Mouse (Mus musculus) neural tube, embryonic 13.5 days (tissue): ENCODE data around the gene Hist1h2ai. TPM values are rescaled to one million over a fixed set of nuclear protein-coding genes. Genes with fewer than 3 reads are reported as not detected.
"Not testable (repeated sequence)": the region's sequence is repeated elsewhere in the genome, so short reads cannot be mapped to it uniquely, and the experiment has no call there.

Experiments used
- ATAC-seq: fragments of 200-750 bp; cut with Nextera tagmentation; 2 replicates; pipeline ENCODE4 v1.8.0; 2017; ENCODE audit warnings: low read depth, mild to moderate bottlenecking, moderate TSS enrichment, moderate library complexity
- H3K27ac ChIP-seq: fragments of 300-500 bp; sonication (generic); replicated peaks from 2 replicates; pipeline ENCODE4 v1.5.1; 2015; ENCODE audit warnings: moderate library complexity, mild to moderate bottlenecking, inconsistent platforms
- H3K27me3 ChIP-seq: fragments of 300-500 bp; sonication (generic); 2 replicates; pipeline ENCODE4 v1.6.1; 2015; ENCODE audit warnings: mild to moderate bottlenecking, inconsistent platforms
- H3K36me3 ChIP-seq: fragments of 300-500 bp; sonication (generic); 2 replicates; pipeline ENCODE4 v1.6.1; 2015; ENCODE audit warnings: mild to moderate bottlenecking, inconsistent platforms
- H3K4me1 ChIP-seq: fragments of 300-500 bp; sonication (generic); replicated peaks from 2 replicates; pipeline ENCODE4 v1.6.1; 2015; ENCODE audit warnings: inconsistent platforms
- H3K4me2 ChIP-seq: fragments of 300-500 bp; sonication (generic); 2 replicates; pipeline ENCODE4 v1.6.1; 2015; ENCODE audit warnings: inconsistent platforms, mild to moderate bottlenecking, moderate library complexity
- H3K4me3 ChIP-seq: fragments of 300-500 bp; sonication (generic); 2 replicates; pipeline ENCODE4 v1.5.1; 2015; ENCODE audit warnings: mild to moderate bottlenecking, inconsistent platforms
- H3K9ac ChIP-seq: fragments of 300-500 bp; sonication (generic); 2 replicates; pipeline ENCODE4 v1.6.1; 2015; ENCODE audit warnings: moderate library complexity, mild to moderate bottlenecking, inconsistent platforms
- H3K9me3 ChIP-seq: fragments of 300-500 bp; sonication (generic); 2 replicates; pipeline ENCODE4 v1.6.1; 2016; ENCODE audit warnings: inconsistent platforms
- WGBS: fragments of 180-500 bp; shearing (Covaris S2); methylation state at CpG from one replicate; pipeline ENCODE4 v1.1.7; 2015; 5-methylcytosine and 5-hydroxymethylcytosine counted together
- polyA plus RNA-seq: library from polyadenylated mRNA; unstranded; fragments of >200 nt; fragmentation: Nextera tagmentation; extraction: Ambion mirVana; gene quantifications from 2 replicates; pipeline ENCODE4 v1.2.1, GENCODE M21; 2015

Gene Hist1h2ai
- polyA plus RNA-seq, 1 experiment from 2014 or later: 5.9 TPM

DNA sequence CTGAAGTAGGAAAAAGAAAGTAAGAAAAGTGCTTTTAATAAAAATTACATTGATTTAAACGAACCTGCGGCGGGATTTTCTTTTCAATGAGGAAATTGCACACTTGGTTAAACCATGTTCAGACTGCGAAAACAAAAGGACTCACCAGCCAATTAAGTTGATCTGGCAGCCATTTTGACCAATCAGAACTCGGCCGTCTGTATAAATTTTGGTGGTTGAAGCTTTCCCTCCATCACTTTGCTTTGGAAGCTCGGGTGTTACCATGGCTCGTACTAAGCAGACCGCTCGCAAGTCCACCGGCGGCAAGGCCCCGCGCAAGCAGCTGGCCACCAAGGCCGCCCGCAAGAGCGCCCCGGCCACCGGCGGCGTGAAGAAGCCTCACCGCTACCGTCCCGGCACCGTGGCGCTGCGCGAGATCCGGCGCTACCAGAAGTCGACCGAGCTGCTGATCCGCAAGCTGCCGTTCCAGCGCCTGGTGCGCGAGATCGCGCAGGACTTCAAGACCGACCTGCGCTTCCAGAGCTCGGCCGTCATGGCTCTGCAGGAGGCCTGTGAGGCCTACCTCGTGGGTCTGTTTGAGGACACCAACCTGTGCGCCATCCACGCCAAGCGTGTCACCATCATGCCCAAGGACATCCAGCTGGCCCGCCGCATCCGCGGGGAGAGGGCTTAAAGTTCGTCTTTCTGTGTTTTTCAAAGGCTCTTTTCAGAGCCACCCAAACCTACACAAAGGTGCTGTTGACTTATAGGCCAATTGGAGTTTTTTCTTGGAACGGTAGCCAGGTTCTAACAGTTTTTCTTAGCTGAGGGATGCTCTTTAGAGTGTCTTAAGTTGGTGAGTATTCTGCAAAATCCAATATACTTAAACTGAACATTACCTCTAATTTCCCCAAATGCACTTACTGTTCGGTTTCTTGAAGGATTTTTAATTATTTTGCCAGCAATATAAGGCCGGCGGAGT lies 1.5 kb downstream of the Hist1h2ai start, which contains the start of gene Hist1h3h:
Gene Hist1h3h (plus strand): TSS at position 263 of the 961 bp plus-strand sequence.
- WGBS: under 1% methylated on average over 28 of the region's 56 CpGs
- peak within 1 kb of the TSS; percentile 90 for H3K27ac ChIP-seq
- not testable (repeated sequence) for H3K9me3 ChIP-seq, H3K36me3 ChIP-seq, H3K27me3 ChIP-seq
- H3K4me1 ChIP-seq: peaks cover 44% of the 10 kb centered on the region
- peak within 1 kb of the TSS; percentile 79 for H3K9ac ChIP-seq
- peak within 1 kb of the TSS; percentile 67 for H3K4me2 ChIP-seq
- peak within 1 kb of the TSS; percentile 42 for H3K4me3 ChIP-seq
- ATAC-seq: peak; percentile 47

DNA sequence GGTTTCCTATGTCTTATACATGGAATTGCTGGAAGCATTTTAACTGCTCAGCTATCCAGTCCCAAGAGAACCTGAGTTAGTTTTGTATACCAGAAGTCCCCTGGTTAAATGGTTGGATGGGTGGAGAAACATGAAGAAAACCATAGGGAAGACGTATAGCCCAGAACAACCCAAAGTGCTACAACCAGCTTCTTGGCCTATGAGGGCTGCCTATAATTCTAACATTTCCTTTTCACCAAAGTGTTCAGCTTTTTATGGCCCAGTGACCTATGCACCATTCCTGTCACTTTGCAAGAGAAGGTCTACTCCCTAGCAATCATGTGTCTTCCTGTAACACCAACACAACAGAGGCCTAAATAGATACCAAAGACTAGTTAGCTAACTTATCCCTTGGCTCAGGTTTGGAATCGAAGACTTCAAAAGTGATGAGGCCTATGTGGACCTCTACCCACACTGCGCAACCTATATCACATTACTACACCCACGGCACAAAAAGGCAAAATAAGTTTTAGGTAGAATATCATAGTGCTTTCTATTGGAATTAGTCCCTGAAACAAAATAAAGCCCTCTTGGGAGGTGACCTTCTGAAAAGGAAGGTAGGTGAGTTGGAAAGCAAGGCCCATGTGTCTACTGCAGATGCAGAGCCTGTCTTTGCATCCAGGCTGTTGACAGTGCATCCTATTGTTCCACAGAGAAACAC lies 2.3 kb downstream of the Hist1h2ai start:
- Histone ChIP-seq H3K27ac (peak overlapping the region; percentile 82), H3K4me2 (peak overlapping the region; percentile 67), H3K4me3 (peak overlapping the region; percentile 42), H3K9me3 (no peaks in the 10 kb centered on the region), H3K4me1 (peaks cover 49% of the 10 kb centered on the region), H3K27me3 (no peaks in the 10 kb centered on the region), H3K9ac (peak overlapping the region; percentile 79), H3K36me3 (no peaks in the 10 kb centered on the region)
- 60% methylated on average over 4 of the region's 4 CpGs for WGBS
- no peak for ATAC-seq

DNA sequence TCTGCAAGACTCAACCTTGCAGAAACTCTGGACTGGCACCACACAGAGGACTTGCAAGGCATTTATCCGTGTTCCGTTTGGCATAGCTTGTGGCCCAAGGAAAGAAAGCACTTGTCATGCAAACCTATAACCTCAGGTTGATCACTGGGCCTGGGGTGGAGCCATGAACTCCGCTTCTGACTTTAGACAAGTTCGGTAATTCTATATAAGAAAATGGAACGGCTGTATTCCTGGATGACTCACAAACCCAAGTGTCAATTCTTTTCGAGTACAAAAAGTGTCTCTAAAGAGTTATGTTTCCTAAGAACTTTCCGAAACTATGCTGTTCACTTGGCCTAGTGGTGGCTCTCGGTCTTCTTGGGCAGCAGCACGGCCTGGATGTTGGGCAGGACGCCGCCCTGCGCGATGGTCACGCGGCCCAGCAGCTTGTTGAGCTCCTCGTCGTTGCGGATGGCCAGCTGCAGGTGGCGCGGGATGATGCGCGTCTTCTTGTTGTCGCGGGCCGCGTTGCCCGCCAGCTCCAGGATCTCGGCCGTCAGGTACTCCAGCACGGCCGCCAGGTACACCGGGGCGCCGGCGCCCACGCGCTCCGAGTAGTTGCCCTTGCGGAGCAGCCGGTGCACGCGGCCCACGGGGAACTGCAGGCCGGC lies 5.0 kb downstream of the Hist1h2ai start:
- ATAC-seq: peak; percentile 19
- Histone ChIP-seq H3K4me2 (peak overlapping the region; percentile 63), H3K27ac (peak overlapping the region; percentile 75), H3K4me1 (peaks cover 40% of the 10 kb centered on the region), H3K4me3 (peak overlapping the region; percentile 43), H3K9ac (peak overlapping the region; percentile 63)
- not testable (repeated sequence) for H3K27me3 ChIP-seq, H3K36me3 ChIP-seq, H3K9me3 ChIP-seq
- WGBS: 2% methylated on average over 20 of the region's 44 CpGs

DNA sequence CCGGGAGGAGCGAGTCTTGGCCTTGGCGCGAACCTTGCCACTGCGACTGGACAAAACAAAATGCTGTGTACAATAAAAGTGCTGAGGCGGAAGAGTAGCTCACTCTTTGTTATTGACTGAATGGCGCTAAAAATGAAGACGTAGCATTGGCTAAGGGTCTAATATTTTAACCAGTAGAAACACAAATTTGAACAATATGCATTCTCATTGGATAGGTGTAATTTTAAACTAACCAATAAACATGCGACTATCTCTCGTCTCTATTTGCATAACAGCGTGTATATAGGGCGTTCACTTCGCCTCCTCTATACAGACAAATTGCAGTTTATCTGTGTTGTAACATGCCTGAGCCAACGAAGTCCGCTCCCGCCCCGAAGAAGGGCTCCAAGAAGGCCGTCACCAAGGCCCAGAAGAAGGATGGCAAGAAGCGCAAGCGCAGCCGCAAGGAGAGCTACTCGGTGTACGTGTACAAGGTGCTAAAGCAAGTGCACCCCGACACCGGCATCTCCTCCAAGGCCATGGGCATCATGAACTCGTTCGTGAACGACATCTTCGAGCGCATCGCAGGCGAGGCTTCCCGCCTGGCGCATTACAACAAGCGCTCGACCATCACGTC lies 5.6 kb downstream of the Hist1h2ai start, which contains the start of gene Hist1h2bm:
Gene Hist1h2bm (plus strand): TSS at position 288 of the 616 bp plus-strand sequence.
- Histone ChIP-seq H3K4me1 (peaks cover 40% of the 10 kb centered on the region), H3K27ac (peak within 1 kb of the TSS; percentile 90), H3K4me2 (peak within 1 kb of the TSS; percentile 63), H3K4me3 (peak within 1 kb of the TSS; percentile 43), H3K9ac (peak within 1 kb of the TSS; percentile 70)
- not testable (repeated sequence) for H3K27me3 ChIP-seq, H3K36me3 ChIP-seq, H3K9me3 ChIP-seq
- peak; percentile 98 for ATAC-seq
- under 1% methylated on average over 37 of the region's 37 CpGs for WGBS

DNA sequence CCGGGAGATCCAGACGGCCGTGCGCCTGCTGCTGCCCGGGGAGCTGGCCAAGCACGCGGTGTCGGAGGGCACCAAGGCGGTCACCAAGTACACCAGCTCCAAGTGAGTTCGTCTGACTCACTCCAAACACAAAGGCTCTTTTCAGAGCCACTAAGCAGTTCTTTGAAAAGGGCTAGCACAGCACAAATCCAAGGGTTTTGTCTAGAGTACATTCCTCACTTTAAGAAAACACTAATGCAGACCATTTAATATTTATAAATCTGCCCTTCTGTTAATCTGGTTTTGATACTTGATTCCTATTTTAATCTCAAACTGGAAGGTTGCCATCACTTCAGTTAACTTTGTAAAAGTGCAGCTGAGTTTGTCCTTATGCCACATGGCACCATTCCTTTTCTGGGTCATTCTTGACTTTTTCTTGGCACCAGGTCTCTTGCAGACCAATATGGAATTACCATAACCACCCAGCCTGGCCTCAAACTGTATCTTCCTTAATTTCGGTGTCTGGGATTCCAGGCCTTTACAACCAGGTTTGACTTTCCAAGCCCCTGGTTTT lies 6.2 kb downstream of the Hist1h2ai start:
- 2% methylated on average over 11 of the region's 11 CpGs for WGBS
- Histone ChIP-seq H3K36me3 (no peaks in the 10 kb centered on the region), H3K9me3 (no peaks in the 10 kb centered on the region), H3K4me2 (peak overlapping the region; percentile 63), H3K9ac (peak overlapping the region; percentile 70), H3K4me1 (peaks cover 37% of the 10 kb centered on the region), H3K27me3 (no peaks in the 10 kb centered on the region), H3K27ac (peak overlapping the region; percentile 90), H3K4me3 (peak overlapping the region; percentile 43)
- peak; percentile 48 for ATAC-seq

DNA sequence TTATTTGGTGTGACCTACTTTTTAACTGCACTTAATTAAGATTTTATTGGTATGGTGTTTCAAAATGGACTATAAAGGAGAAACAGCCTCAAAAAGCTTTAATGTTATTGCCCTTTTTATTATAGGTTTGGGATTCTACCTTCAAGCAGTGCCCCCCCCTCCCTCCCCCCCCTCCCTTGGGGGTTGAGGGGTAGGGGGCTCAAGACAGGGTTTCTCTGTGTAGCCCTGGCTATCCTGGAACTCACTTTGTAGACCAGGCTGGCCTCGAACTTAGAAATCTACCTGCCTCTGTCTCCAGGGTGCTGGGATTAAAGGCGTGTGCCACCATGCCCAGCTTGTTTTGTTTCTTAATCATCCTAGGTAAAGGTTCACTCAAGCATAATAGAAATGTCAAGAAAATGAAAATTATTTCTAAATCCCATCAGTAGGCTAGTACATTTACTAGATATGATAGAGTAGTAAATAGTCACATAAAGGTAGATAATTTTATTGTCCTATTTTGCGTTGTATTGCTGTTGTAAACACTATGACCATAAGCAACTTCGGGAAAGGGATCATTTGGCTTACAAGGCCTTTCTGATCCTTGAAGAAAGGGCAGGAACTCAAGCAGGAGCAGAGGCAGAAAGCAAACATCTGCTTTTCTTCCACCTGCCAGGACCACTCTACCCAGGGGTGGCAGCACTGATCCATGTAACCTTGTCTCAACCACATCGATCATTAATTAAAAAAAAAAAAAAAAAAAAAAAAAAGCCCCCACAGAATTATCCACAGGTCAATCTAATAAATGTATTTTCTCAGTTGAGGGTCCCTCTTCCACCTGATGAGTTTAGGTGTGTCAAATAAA lies 7.0 kb downstream of the Hist1h2ai start:
- Histone ChIP-seq H3K36me3 (no peaks in the 10 kb centered on the region), H3K4me3 (no peak overlapping the region), H3K4me2 (peak overlapping the region; percentile 63), H3K27ac (peak overlapping the region; percentile 90; the same call in 1 of the 2 replicates), H3K9ac (no peak overlapping the region), H3K27me3 (no peaks in the 10 kb centered on the region), H3K9me3 (no peaks in the 10 kb centered on the region), H3K4me1 (peaks cover 39% of the 10 kb centered on the region)
- WGBS: 28% methylated on average over 5 of the region's 5 CpGs
- no peak for ATAC-seq

DNA sequence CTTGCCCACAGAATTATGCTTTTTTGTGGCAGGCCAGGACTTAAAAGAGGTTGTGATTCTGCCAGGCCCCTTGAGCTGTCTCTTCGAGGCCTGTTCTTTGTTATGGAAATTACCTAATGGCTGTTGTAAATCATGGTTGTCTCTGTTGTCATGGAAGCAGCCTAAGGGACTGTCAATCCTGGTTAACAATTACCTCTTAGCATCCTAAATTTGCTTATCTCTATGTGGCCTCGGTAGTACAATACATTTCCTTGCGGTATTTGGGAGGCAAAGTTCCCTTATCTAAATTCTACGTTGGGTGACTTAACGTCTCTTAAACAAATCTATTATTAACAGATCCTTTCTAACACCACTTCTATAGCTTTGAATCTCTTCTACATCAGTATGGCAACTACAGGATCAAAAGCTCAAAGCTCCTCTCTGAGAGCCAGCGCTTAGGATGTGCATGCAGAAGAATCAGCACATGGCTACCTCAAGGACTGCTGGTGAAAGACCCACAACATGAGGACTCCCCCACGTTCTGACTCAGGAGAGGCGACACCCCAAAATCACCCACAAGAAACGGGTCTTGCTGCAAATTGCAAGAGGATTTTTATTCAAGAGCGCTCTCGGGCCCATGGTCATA lies 11.8 kb downstream of the Hist1h2ai start:
- H3K9me3 ChIP-seq: no peaks in the 10 kb centered on the region
- no peak overlapping the region for H3K4me3 ChIP-seq
- no peak overlapping the region for H3K4me2 ChIP-seq
- ATAC-seq: peak; percentile 37; the same call in 1 of the 2 replicates
- H3K4me1 ChIP-seq: peaks cover 7% of the 10 kb centered on the region
- H3K36me3 ChIP-seq: no peaks in the 10 kb centered on the region
- no peak overlapping the region for H3K9ac ChIP-seq
- no peaks in the 10 kb centered on the region for H3K27me3 ChIP-seq
- 16% methylated on average over 11 of the region's 11 CpGs for WGBS
- peak overlapping the region; percentile 71 for H3K27ac ChIP-seq

DNA sequence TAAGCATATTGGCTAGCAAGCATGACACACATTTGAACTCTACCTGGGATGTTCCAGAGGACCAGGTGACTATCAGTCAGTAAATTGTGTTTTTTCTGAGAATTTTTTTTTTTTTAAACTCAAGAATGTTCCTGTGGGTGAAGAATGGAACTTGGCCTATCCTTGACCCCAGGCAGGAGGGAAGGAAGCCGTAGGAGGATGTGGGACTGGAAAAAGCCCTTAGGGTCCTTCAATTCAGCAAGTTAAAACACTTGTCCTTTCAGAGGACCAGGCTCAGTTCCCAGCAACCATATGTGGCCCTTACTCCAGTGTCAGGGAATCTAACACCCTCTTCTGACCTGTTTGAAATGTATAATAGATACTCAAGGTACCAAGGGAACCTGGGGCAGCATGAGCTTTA lies 13.3 kb downstream of the Hist1h2ai start:
- Histone ChIP-seq H3K4me3 (no peak overlapping the region), H3K9me3 (no peaks in the 10 kb centered on the region), H3K36me3 (no peaks in the 10 kb centered on the region), H3K27ac (no peak overlapping the region), H3K4me1 (peaks cover 17% of the 10 kb centered on the region), H3K4me2 (no peak overlapping the region), H3K9ac (no peak overlapping the region), H3K27me3 (no peaks in the 10 kb centered on the region)
- ATAC-seq: no peak
- WGBS: 69% methylated on average over 1 of the region's 1 CpGs

DNA sequence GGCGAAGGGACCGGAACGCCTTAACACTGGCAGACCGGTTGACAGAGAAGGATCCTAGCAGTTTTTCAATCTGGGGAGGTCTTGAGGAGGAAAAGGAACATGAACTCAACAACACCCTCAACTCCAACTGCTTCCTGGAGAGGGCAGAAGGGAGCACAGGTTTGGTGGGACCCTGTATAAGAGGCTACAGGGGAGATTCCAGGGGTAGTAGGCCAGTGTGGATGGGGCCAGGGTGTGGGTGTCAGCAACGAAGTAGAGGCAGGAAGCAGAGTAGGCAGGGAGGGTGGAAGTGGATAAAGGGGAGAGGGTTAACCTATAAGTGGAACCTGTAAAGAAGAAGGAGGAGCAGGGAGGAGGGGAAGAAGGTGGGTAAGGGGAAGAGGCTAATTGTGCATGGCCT lies 17.2 kb downstream of the Hist1h2ai start:
- Histone ChIP-seq H3K27me3 (no peaks in the 10 kb centered on the region), H3K9me3 (no peaks in the 10 kb centered on the region), H3K4me3 (no peak overlapping the region), H3K36me3 (no peaks in the 10 kb centered on the region), H3K4me2 (no peak overlapping the region), H3K27ac (peak overlapping the region; percentile 98), H3K9ac (peak overlapping the region; percentile 80; the same call in 1 of the 2 replicates), H3K4me1 (peaks cover 36% of the 10 kb centered on the region)
- peak; percentile 45 for ATAC-seq
- 64% methylated on average over 5 of the region's 5 CpGs for WGBS
